Mouse (Mus musculus) ES-E14 (cell line): ENCODE measurements around the gene Tbc1d8. TPM values are rescaled to one million over a fixed set of nuclear protein-coding genes. Genes with fewer than 3 reads are reported as not detected.

Experiments used
- DNase-seq: peaks from one replicate; pipeline ENCODE4 v3.0.0-alpha.2; 2013; ENCODE audit warnings: low read depth, low spot score
- H3K27ac ChIP-seq: 2 replicates; pipeline ENCODE4 v1.5.1; 2012; ENCODE audit warnings: low read depth, mild to moderate bottlenecking, low read length, moderate library complexity, mixed read lengths; ENCODE audit not compliant: poor library complexity, insufficient read depth, severe bottlenecking
- H3K36me3 ChIP-seq: 2 replicates; pipeline ENCODE4 v1.6.1; 2012; ENCODE audit warnings: mild to moderate bottlenecking, low read length, moderate library complexity, mixed read lengths; ENCODE audit not compliant: control insufficient read depth, poor library complexity, insufficient read depth, severe bottlenecking
- H3K4me1 ChIP-seq, 2 experiments: fragments of 150-350 bp in 1 of 2; sonication (generic) in 1 of 2; 2 replicates each; pipeline ENCODE4 v1.6.1; 2012; ENCODE audit warnings: low read length in 2 of 2, mild to moderate bottlenecking in 1 of 2, mixed read lengths in 1 of 2; ENCODE audit not compliant: control insufficient read depth in 2 of 2, insufficient read depth in 2 of 2, poor library complexity in 1 of 2
- H3K4me3 ChIP-seq, 2 experiments: fragments of 150-350 bp in 1 of 2; sonication (generic) in 1 of 2; 2 replicates each; pipeline ENCODE4 v1.5.1; 2012; ENCODE audit warnings: low read length in 2 of 2, low read depth in 1 of 2, mild to moderate bottlenecking in 1 of 2, mixed read lengths in 1 of 2; ENCODE audit not compliant: insufficient read depth in 1 of 2, poor library complexity in 1 of 2, severe bottlenecking in 1 of 2
- H3K9ac ChIP-seq: 2 replicates; pipeline ENCODE4 v1.6.1; 2012; ENCODE audit warnings: low read depth, mild to moderate bottlenecking, low read length, mixed read lengths; ENCODE audit not compliant: poor library complexity, insufficient read depth, severe bottlenecking
- H3K9me3 ChIP-seq: fragments of 150-350 bp; sonication (generic); 2 replicates; pipeline ENCODE4 v1.6.1; 2012; ENCODE audit warnings: low read depth, mild to moderate bottlenecking, low read length; ENCODE audit not compliant: control insufficient read depth, insufficient read depth
- CHD2 ChIP-seq: IDR thresholded peaks from 2 replicates; pipeline ENCODE4 v1.6.1; 2014; ENCODE audit warnings: mild to moderate bottlenecking, low read depth, low read length, inconsistent platforms
- HCFC1 ChIP-seq: IDR thresholded peaks from 2 replicates; pipeline ENCODE4 v1.6.1; 2012; ENCODE audit warnings: low read length, inconsistent platforms, borderline replicate concordance; ENCODE audit not compliant: insufficient read depth
- MAFK ChIP-seq: IDR thresholded peaks from 2 replicates; pipeline ENCODE4 v1.6.1; 2014; ENCODE audit warnings: mild to moderate bottlenecking, low read depth, low read length, inconsistent platforms; ENCODE audit not compliant: insufficient read depth
- ZC3H11A ChIP-seq: IDR thresholded peaks from 2 replicates; pipeline ENCODE4 v1.6.1; 2012; ENCODE audit warnings: low read depth, mild to moderate bottlenecking, inconsistent platforms, low read length, borderline replicate concordance
- ZNF384 ChIP-seq: IDR thresholded peaks from 2 replicates; pipeline ENCODE4 v1.6.1; 2012; ENCODE audit warnings: low read depth, low read length, inconsistent platforms
- in situ Hi-C, 2 experiments: fragments of 600-800 bp; cut with MboI; formaldehyde crosslinking; loops; one replicate each; pipeline ENCODE4 v1.15.1; 2025; ENCODE audit warnings: low sequenced_read_pairs in 2 of 2, inconsistent platforms in 1 of 2; ENCODE audit not compliant: unreplicated experiment in 2 of 2
- total RNA-seq: library from RNA; depleted of rRNA; stranded (reverse); fragments of 300-350 nt; gene quantifications from 2 replicates; pipeline ENCODE4 v1.2.3, GENCODE M21; 2012

Tbc1d8 gene
- total RNA-seq, 1 experiment: 6.1 TPM

- Histone ChIP-seq H3K9me3 (no peaks in the 10 kb centered on the region), H3K4me3 (no peak overlapping the region), H3K27ac (no peak overlapping the region), H3K36me3 (no peaks in the 10 kb centered on the region), H3K4me1 (peaks cover 6 to 8% of the 10 kb centered on the region in 2 experiments; a peak in 2 of 4 replicates), H3K9ac (no peak overlapping the region)
- no peak for TF ChIP-seq CHD2
- no peak for TF ChIP-seq ZC3H11A
- TF ChIP-seq ZNF384: no peak
- TF ChIP-seq MAFK: no peak
- no peak for TF ChIP-seq HCFC1
- DNase-seq: no peak
- in situ Hi-C loops: no loop called here
These were observed 18.1 kb downstream of the Tbc1d8 start for GRCm38 (mm10) chr1:39460495-39460894.

- in situ Hi-C loops: no loop called here
- peaks cover 7 to 19% of the 10 kb centered on the region in 2 experiments; a peak in 3 of 4 replicates for H3K4me1 ChIP-seq
- no peak for DNase-seq
- H3K9me3 ChIP-seq: no peaks in the 10 kb centered on the region
- H3K27ac ChIP-seq: no peak overlapping the region
- no peak for TF ChIP-seq MAFK
- no peak for TF ChIP-seq HCFC1
- TF ChIP-seq ZC3H11A: no peak
- TF ChIP-seq ZNF384: no peak
- TF ChIP-seq CHD2: no peak
- H3K9ac ChIP-seq: no peak overlapping the region
- no peaks in the 10 kb centered on the region for H3K36me3 ChIP-seq
- no peak overlapping the region for H3K4me3 ChIP-seq
These were observed 20.4 kb downstream of the Tbc1d8 start for GRCm38 (mm10) chr1:39457887-39458874.

- no peaks in the 10 kb centered on the region for H3K36me3 ChIP-seq
- no peak for DNase-seq
- no peak overlapping the region for H3K4me3 ChIP-seq
- no peak for TF ChIP-seq ZNF384
- TF ChIP-seq MAFK: no peak
- no peak for TF ChIP-seq CHD2
- no peak for TF ChIP-seq HCFC1
- TF ChIP-seq ZC3H11A: no peak
- in situ Hi-C loops: no loop called here
- H3K9ac ChIP-seq: no peak overlapping the region
- no peaks in the 10 kb centered on the region for H3K9me3 ChIP-seq
- H3K4me1 ChIP-seq: peaks cover 10 to 18% of the 10 kb centered on the region in 2 experiments
- H3K27ac ChIP-seq: no peak overlapping the region
These were observed 22.1 kb downstream of the Tbc1d8 start for GRCm38 (mm10) chr1:39456421-39456853.

- H3K27ac ChIP-seq: no peak overlapping the region
- no peak overlapping the region for H3K4me3 ChIP-seq
These were observed 23.1 kb downstream of the Tbc1d8 start for GRCm38 (mm10) chr1:39455350-39456023.

More at GRCm38 (mm10) chr1:39455350-39456023, 23.1 kb downstream of the Tbc1d8 start:
- H3K4me1 ChIP-seq: peaks cover 11 to 24% of the 10 kb centered on the region in 2 experiments
- no peak for DNase-seq
- in situ Hi-C loops: no loop called here
- TF ChIP-seq ZC3H11A (no peak), HCFC1 (no peak), ZNF384 (no peak), MAFK (no peak), CHD2 (no peak)
- H3K9me3 ChIP-seq: no peaks in the 10 kb centered on the region
- no peaks in the 10 kb centered on the region for H3K36me3 ChIP-seq
- no peak overlapping the region for H3K9ac ChIP-seq
